Mouse (Mus musculus): ENCODE results near the gene Nfkbia. TPM values are rescaled to one million over a fixed set of nuclear protein-coding genes. Genes with fewer than 3 reads are reported as not detected.

Nfkbia gene
- total RNA-seq, 2 experiments from 2014 or later: 26.3 to 66.2 TPM

DNA sequence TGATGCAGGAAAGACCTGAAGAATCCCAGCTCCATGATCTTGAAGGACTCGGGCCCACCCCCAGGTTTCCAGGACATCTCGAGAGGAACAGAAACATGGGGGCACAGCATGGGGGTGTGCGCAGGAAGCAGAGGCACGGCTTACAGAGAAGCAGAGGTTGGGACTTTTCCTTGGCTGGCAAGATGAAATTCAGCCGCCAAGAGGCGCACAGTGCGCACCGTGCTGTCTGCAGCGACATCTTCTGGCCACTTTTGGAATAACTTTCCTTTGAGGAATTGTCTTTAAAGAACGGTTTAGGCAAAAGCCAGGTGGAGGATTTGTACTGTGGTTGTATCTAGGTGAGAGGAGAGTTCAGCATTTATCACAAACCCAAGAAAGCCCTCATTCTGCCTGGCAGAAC lies 6.6 kb upstream of the Nfkbia start:
- DNase-seq: peak; percentile 71
- intact Hi-C loops (cut with DNase I): loop anchor here (1.0 to 5.0 kb wide), 3 partner anchors 122 to 184 kb away; no protein-coding TSS in a partner anchor
- Histone ChIP-seq H3K4me3 (peak overlapping the region; percentile 47), H3K27ac (no peak overlapping the region)
- peak; percentile 95 for TF ChIP-seq CTCF (IDR thresholded peaks at IDR 0.05)

- intact Hi-C loops (cut with DNase I): loop anchor here (5.0 kb wide), 1 partner anchor 120 kb away; no protein-coding TSS in a partner anchor
- DNase-seq: no peak
- no peak overlapping the region for H3K4me3 ChIP-seq
- no peak for TF ChIP-seq CTCF (IDR thresholded peaks at IDR 0.05)
- no peak overlapping the region for H3K27ac ChIP-seq
Measured at GRCm38 (mm10) chr12:55497737-55498136, 5.3 kb upstream of the Nfkbia start.

- intact Hi-C loops (cut with DNase I): loop anchor here (5.0 kb wide), 1 partner anchor 119 kb away; no protein-coding TSS in a partner anchor
- H3K4me3 ChIP-seq: no peak overlapping the region
- DNase-seq: no peak
- H3K27ac ChIP-seq: no peak overlapping the region
- TF ChIP-seq CTCF (IDR thresholded peaks at IDR 0.05): no peak
Measured at GRCm38 (mm10) chr12:55495902-55496605, 3.6 kb upstream of the Nfkbia start.

GRCm38 (mm10) chr12:55495114-55495901 lies 2.9 kb upstream of the Nfkbia start:
- peak; percentile 83 for TF ChIP-seq CTCF (IDR thresholded peaks at IDR 0.05)
- peak; percentile 70 for DNase-seq
- intact Hi-C loops (cut with DNase I): loop anchor here (5.0 kb wide), 1 partner anchor 118 kb away; no protein-coding TSS in a partner anchor
- Histone ChIP-seq H3K4me3 (no peak overlapping the region), H3K27ac (no peak overlapping the region)

DNA sequence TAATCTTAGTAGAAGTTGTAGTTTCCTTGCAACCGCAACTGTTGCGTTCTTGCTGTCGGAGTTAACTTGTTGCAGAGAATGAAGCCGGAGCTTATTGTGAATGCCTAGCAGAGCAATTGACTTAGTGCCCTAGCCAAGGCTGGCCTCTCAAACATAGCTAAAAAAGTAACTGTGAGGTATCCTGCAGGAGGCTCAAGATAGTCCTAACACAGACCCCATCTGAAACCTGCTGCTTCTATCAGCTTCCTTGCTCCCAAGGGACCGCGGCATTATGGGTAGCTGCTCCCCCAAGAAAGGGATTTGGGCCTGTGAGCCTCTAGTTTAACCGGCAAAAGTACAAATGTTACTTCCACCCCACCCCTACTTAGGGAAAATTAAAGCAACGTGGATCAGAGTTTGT lies 934 bp upstream of the Nfkbia start:
- Histone ChIP-seq H3K4me3 (peak overlapping the region; percentile 93), H3K27ac (peak overlapping the region; percentile 100)
- intact Hi-C loops (cut with DNase I): no loop called here
- no peak for TF ChIP-seq CTCF (IDR thresholded peaks at IDR 0.05)
- DNase-seq: no peak

- TF ChIP-seq CTCF (IDR thresholded peaks at IDR 0.05): no peak
- peak overlapping the region; percentile 100 for H3K27ac ChIP-seq
- H3K4me3 ChIP-seq: peak overlapping the region; percentile 93
- intact Hi-C loops (cut with DNase I): loop anchor here (1.0 kb wide), 1 partner anchor 95 kb away; no protein-coding TSS in a partner anchor
- no peak for DNase-seq
Measured at GRCm38 (mm10) chr12:55492941-55493340, 494 bp upstream of the Nfkbia start.

DNA sequence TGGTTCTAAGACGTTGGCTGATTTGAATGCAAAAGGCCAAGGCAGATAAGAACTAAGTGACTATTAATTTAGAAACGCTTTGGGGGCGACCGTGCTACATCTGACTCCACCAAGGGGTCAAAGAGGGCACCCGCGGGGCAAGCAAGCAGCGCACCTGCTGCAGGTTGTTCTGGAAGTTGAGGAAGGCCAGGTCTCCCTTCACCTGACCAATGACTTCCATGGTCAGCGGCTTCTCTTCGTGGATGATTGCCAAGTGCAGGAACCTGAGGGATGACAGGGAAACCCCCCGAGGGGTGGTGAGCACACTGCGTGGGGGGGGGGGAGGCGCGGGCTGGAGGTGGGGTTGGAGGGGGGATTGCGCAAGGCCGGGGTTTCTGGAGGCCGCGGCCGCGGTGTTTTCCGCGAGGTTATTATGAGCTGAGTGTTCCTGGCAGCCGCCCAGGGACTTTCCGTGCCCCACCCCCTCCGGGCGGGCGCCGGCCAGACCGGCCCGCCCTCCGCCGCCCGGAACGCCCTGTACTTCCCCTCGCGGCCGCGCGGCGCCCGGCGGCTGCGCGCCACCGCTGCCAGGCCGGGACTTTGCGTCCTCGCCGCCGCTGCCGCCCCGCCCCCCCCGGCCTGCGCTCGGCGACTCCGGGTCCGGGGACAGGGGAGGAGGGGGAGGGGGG lies 797 bp downstream of the Nfkbia start:
- TF ChIP-seq CTCF (IDR thresholded peaks at IDR 0.05): peak; percentile 32
- intact Hi-C loops (cut with DNase I): loop anchor here (1.0 to 2.0 kb wide), 2 partner anchors 45 to 93 kb away; no protein-coding TSS in a partner anchor

DNA sequence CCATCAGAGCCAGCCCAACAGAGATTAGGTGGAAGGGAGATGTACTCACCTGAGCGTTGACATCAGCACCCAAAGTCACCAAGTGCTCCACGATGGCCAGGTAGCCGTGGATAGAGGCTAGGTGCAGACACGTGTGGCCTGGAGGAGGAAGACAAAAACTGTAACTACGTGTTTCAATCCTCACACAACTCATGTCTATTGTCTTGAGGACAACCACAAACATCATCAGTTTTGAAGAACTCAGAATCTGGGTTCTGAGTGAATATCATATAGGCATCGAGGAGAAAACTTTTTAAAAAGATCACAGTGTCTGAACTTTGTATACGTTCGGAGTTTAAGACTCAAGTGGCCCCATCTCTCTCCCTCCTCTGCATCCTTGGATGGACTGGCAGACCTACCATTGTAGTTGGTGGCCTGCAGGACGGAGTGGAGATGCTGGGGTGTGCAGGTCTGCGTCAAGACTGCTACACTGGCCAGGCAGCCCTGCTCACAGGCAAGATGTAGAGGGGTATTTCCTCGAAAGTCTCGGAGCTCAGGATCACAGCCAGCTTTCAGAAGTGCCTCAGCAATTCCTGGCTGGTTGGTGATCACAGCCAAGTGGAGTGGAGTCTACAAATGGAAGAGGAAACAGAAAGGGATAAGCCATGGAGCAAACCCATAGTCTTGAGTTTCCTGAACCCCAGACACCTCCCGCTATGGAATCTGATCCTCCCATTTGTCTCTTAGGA lies 1.6 kb downstream of the Nfkbia start:
- no peak for TF ChIP-seq CTCF (IDR thresholded peaks at IDR 0.05)
- Histone ChIP-seq H3K27ac (peak overlapping the region; percentile 100), H3K4me3 (peak overlapping the region; percentile 93)
- intact Hi-C loops (cut with DNase I): loop anchor here (2.0 kb wide), 1 partner anchor 44 kb away; no protein-coding TSS in a partner anchor
- peak; percentile 78 for DNase-seq

More for the DNA sequence above, 797 bp downstream of the Nfkbia start:
- Histone ChIP-seq H3K27ac (peak overlapping the region; percentile 100), H3K4me3 (peak overlapping the region; percentile 93)
- peak; percentile 99 for DNase-seq

DNA sequence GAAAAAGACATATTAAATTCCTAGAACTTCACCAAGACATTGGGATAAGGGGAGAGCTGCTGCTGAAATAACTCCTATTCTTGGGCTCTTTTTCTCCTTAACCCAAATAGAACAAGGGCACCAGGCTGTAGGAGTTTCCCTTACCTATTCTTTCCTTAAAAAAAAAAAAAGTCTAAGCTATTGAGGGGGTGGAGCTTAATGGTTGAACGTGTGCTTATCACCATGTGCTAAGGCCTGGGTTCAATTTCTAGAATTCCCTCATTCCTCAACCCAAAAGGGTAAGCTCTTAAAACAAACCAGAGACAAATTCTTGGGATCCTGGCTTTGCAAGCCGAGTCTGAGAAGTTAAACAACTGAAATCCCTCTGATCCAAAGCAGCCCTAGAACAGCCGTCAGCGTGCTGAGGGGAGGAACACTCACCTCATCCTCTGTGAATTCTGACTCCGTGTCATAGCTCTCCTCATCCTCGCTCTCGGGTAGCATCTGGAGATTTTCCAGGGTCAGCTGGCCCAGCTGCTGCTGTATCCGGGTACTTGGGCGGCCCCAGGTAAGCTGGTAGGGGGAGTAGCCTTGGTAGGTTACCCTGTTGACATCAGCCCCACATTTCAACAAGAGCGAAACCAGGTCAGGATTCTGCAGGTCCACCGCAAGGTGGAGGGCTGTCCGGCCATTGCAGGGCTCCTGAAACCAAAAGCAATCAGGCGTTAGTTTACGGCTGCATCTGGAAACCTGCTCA lies 2.3 kb downstream of the Nfkbia start:
- DNase-seq: peak; percentile 45
- intact Hi-C loops (cut with DNase I): loop anchor here (2.0 kb wide), 1 partner anchor 43 kb away; no protein-coding TSS in a partner anchor
- Histone ChIP-seq H3K27ac (peak overlapping the region; percentile 100), H3K4me3 (peak overlapping the region; percentile 93)
- no peak for TF ChIP-seq CTCF (IDR thresholded peaks at IDR 0.05)

DNA sequence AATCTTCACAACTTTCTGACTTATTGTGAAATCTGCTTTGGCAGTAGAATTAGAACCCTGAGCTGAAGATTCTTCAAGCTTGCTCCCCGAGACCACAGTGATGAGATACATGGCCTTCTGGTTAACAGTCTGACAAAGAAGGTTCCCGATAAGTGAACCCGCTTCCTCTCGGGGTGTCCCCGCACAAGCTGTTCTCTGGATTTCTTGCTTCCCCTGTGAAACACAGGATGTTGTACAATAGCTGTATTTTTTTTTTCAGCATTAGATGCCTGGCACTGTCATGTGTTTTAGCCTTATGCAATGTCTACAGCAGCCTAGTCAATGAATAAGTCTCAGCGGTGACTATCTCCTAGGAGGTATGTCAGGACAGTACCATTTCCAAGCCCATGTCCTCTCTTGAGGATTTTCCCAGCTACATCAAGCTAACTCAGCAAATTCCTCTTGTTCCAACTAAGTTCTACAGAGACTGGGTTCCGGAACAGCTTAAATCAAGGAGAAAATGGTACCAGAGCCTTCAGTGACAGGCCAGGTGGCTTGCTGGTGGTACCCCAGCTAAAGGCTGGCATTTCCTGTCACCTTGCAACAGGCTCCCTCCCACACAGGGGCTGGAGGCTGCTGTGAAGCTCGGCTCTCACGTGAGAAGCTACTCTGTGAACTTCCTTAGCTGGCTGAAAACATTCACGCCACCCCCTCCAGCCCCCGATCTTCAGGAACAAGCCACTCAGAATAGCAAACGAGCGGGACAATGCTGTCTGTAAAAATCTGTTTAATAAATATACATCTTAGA lies 3.6 kb downstream of the Nfkbia start:
- TF ChIP-seq CTCF (IDR thresholded peaks at IDR 0.05): no peak
- peak overlapping the region; percentile 100 for H3K27ac ChIP-seq
- intact Hi-C loops (cut with DNase I): no loop called here
- DNase-seq: no peak
- peak overlapping the region; percentile 93 for H3K4me3 ChIP-seq
